Mouse (Mus musculus) lung, postnatal 14 days (tissue): ENCODE results near the gene Foxred2.

Experiments
- DNase-seq: peaks from one replicate; pipeline ENCODE4 v3.0.0; 2021

The Foxred2 gene

GRCm38 (mm10) chr15:77945711-77946110, 10.8 kb downstream of the Foxred2 start:
- DNase-seq: peak; percentile 21

DNA sequence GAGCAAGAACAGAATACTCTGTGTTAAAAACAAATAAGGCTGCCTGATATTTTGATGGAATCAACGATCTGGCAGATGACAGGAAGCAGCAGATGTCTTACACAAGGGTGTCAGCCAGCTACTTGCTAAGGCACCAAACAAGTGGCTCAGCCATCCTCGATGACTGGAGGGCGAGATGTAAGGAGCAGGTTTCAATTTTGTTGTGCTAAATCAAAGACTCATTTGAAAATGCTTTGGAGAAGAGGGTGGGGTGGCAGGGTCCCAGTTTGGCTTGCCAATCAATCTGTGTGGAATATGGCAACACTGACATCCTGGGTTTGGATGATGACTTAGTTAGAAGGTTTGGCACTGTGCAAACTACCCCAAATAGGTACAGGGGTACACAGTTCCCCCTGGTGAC, 15.0 kb downstream of the Foxred2 start:
- DNase-seq: no peak

DNA sequence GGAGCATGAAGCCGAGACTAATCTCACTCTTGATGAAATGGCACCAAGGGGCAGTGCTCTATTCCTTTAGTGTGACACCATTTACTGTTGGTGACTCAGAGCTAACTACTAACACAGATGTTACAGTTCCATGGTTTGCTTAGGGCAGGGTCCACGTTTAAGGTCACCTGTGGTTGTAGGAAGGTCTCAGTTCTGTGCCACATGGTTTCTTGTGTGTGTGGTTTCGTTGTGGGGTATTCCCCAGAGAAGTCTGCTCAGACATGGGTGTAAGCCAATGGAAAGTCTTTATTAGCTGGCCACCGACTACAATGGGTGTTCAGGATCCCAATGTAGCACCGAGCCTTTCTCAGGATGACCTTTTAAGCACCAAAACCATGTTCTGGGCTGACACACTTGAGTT, 18.0 kb downstream of the Foxred2 start:
- DNase-seq: no peak

DNA sequence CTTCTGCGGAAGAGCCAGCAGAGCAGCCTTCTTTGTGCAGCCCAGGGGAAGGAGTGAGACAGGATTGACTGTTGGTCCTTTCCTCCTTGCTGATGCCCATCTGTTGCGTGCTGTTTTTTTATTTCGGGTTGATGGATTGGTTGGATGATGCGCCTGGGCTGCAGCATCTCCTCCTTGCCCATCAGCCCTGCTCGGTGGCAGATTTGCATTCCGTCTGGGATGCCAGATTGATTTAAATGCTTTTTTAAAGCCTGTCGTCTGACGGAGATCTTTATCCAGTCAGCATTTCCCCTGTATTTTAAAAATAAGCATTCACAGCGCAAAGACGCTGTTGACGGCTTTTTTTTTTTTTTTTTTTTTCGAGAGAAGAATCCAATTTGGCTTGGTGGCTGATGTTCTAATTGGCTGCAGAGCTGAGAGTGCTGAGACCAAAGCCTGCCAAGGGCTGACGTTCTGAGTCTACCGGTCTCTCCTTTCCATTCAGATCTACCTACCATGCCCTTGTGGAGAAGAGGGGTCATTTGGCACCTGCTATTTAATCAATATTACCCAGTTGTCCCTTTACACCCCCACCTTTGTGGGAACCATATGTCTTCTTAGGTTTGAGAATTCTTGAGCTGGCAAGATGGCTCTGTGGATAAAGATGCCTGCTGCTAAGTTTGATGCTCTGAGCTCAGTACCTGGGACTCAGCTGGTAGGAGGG, 20.7 kb downstream of the Foxred2 start:
- no peak for DNase-seq

DNA sequence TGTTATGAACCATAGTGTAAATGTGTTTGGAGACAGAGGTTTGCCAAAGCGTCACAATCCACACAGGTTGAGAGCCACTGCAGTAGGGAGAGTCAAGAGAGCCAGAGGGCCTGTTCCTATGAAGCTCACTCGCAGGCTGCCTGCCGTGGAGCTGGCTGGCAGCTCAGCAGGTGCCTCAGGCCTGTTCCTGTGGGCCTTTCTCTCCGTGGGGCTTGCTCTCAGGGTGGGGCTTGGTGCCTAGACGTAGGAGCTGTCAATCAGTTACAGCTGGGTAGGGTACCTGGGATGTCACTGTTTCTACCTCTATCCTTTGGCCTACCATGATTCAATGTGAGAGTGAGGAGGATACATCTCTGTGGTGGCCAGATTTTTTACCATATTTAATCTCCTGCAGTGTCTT, 21.6 kb downstream of the Foxred2 start:
- no peak for DNase-seq

GRCm38 (mm10) chr15:77934326-77934725, 22.2 kb downstream of the Foxred2 start:
- no peak for DNase-seq

DNA sequence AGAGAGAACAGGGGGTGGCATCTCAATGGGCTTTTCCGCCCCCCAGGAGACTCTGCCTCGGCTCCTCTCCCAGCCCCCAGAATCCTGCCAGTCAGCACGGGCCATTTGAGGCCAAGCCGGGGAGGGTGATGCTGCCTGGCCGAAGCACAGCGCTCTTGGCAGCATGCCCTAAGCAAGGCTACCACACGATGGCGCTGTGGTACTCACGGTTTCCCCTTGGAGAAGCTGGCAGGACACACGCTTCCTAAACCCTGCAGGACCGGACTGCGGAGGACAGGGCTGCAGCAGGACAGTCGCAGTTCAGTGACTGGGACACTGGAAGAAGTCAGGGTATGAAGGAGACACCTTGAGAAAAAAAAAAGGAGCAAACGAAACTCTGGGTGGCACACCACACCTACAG, 22.8 kb downstream of the Foxred2 start:
- peak; percentile 100 for DNase-seq

DNA sequence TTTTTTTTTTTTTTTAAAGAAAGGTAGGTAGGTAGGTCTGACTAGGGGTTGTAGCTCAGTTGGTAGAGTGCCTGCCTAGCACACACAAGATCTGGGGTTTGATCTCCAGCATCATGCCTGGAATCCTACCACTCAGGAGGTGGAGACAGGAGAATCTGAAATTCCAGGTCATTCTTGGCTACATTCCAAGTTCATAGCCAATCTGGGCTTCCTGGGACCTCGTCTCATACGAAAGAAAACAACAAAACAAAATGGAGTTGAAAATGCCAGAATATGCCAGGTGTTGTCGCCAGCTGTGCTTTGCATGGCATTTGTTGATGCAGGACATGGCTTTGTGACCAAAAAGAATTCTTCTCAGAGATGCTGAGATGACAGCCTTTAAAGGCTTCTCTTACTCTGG, 23.3 kb downstream of the Foxred2 start:
- DNase-seq: no peak

GRCm38 (mm10) chr15:77931689-77932016, 24.9 kb downstream of the Foxred2 start:
- no peak for DNase-seq

DNA sequence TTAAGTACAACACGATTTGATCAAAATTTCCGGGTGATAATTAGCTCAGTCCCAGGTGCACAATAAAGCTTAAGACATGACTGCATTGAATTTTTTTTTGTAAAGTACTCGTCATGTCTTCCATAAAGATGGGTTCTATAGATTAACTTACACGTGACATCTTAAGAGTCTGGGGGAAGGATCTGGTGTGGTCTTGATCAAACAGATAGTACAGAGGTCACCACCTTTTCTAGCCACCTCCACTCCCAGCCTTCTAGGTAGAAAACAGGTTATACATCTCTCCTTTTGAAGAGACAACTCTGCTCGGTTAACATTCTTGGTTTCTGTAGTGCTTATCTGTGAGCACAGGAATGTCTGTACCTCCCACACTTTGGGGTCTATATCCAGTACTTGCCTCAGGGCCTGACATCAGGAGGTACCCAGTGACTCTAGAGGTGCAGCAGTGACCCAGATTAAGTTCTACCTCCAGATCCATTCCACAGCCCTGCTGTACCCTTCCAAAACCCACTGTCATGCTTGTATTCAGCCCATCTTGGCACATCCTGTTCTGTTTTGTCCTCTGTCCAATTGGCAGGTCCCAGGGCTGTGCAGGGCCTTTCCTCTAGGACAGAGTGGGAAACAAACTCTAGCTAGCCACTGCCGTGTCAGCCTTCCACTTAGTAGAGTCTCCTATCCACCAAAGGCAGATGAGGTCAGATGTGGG, 25.4 kb downstream of the Foxred2 start:
- DNase-seq: no peak

- no peak for DNase-seq
Observed at GRCm38 (mm10) chr15:77929804-77930203, 26.7 kb downstream of the Foxred2 start.

GRCm38 (mm10) chr15:77928673-77929331, 27.7 kb downstream of the Foxred2 start, which contains the start of gene Txn2:
TSS of gene Txn2 (minus strand) at chr15:77929006.
- peak; percentile 95 for DNase-seq

DNA sequence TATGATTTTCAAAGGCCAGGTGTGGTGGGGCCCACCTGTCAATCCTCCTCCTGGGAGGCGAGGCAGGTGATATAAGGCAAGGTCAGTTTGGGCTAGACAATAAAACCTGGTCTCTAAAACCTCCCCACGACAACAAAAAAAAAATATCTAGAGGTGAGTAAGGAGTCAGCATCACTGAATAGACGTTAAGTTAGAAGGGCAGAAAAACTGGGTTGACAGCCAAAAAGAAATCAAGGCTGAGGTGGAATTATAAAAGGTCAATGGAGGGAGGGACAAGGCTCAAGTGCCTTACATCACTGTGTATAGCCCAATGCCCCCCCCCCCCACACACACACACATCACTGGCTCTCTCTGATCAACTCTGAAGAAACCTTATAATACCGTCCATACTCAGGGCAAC, 28.4 kb downstream of the Foxred2 start:
- no peak for DNase-seq

GRCm38 (mm10) chr15:77926921-77927320, 29.6 kb downstream of the Foxred2 start:
- no peak for DNase-seq

GRCm38 (mm10) chr15:77925195-77925594, 31.3 kb downstream of the Foxred2 start:
- no peak for DNase-seq

- no peak for DNase-seq
Observed at GRCm38 (mm10) chr15:77923267-77924035, 33.1 kb downstream of the Foxred2 start.

- DNase-seq: no peak
Observed at GRCm38 (mm10) chr15:77922710-77923109, 33.8 kb downstream of the Foxred2 start.

- no peak for DNase-seq
Observed at GRCm38 (mm10) chr15:77921636-77922035, 34.9 kb downstream of the Foxred2 start.

DNA sequence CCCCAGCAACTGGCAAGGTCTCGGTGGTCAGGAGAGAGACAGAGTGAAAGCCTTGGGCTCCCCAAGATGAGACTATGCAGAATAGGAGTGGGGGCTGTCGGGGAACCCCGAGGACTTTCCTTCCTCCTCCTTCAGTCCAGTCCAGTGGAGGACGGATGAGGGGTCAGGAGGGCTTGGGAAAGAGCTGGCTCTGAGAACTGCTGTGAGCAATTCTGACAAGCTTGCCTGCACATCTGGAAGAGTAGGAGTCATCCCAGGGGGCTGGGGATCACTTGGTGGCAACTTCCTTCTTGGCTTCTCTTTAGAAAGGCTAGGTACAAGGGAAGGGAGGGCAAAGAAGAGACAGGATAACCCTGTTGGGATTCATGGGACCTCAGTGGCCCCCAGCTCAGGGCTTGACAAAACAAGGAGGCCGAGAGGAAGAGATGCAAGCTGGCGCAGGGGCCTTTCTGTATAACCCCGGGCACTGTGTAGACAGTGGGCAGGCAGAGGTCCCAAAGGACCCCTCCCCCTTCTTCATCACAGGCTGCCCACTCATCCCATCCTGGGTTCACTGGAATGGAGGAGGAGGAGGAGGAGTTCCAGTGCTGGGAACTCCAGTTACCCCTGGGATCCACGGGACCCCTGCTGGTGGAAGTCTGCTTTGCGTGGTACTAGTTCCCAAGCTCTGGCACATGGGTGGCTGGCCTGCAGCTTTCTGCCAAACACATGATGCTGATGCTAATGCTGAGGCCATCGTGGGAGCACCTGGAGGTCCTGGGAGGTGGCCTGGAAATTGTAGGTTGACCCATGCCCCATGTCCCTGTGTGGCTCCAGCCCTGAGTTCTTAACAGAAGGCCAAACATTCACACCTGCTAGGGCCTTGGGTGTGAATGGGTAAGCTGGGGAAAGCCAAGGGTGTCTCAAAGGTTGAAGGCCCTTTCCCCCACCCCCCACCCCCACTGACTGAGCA, 35.7 kb downstream of the Foxred2 start:
- peak; percentile 48 for DNase-seq

- DNase-seq: no peak
Observed at GRCm38 (mm10) chr15:77919441-77919840, 37.1 kb downstream of the Foxred2 start.

DNA sequence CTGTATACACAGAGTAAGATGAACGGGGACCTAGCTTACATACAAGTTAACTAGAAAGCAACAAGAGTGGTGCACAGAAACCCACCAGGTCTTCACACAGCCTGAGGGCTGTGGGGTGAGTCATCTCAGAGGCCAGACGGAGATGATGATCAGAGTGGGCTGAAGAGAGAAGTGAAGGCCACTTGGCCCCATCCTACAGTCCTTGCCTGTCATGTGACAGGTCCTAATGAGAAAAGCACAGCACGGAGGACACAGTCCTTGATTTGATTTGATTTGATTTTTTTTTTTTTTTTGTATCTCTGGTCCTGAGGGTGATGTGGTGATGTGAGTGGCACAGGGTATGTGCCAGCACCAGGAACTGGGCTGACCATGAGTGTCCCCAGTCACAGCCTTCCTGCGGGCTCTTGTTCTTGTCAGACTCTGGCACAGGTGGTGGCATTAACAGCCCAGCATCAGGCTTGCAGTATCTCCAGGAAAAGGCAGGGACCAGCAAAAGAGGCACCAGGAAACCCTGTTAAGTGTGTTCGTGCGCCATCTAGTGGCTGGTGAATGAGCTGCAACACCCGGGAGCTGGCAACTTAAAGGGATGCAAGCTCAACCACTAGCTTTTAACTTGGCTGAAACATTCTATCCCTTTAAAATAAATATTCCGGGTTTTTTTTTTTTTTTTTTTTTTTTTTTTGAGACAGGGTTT, 39.5 kb downstream of the Foxred2 start:
- DNase-seq: peak; percentile 94

GRCm38 (mm10) chr15:77915287-77915686, 41.2 kb downstream of the Foxred2 start:
- DNase-seq: no peak
